Mouse (Mus musculus) CH12.LX (cell line): Measurements from ENCODE around the gene Tagln3. TPM values are rescaled to one million over a fixed set of nuclear protein-coding genes. Genes with fewer than 3 reads are reported as not detected.

ENCODE experiments used
- DNase-seq: peaks from one replicate; pipeline ENCODE4 v3.0.0-alpha.2; 2013; ENCODE audit errors: extremely low read depth
- H3K27ac ChIP-seq: 2 replicates; pipeline ENCODE4 v1.5.1; 2012; ENCODE audit warnings: low read depth, mild to moderate bottlenecking, control low read depth, moderate library complexity; ENCODE audit not compliant: insufficient read depth
- H3K27me3 ChIP-seq: replicated peaks from 2 replicates; pipeline ENCODE3; 2012; ENCODE audit warnings: inconsistent platforms
- H3K36me3 ChIP-seq, 2 experiments: replicated peaks in 1 of 2; 2 replicates each; pipeline versions ENCODE3 to v1.6.1; 2012; ENCODE audit warnings: inconsistent platforms in 1 of 2, low read length in 1 of 2, mild to moderate bottlenecking in 1 of 2, mixed read lengths in 1 of 2, moderate library complexity in 1 of 2; ENCODE audit not compliant: control insufficient read depth in 1 of 2, insufficient read depth in 1 of 2
- H3K4me1 ChIP-seq, 2 experiments: 2 replicates each; pipeline ENCODE4 v1.6.1; 2012; ENCODE audit warnings: inconsistent platforms in 1 of 2, moderate library complexity in 1 of 2; ENCODE audit not compliant: insufficient read depth in 2 of 2, control insufficient read depth in 1 of 2
- H3K4me2 ChIP-seq: 2 replicates; pipeline ENCODE4 v1.6.1; 2012; ENCODE audit warnings: low read depth, mild to moderate bottlenecking, control low read depth; ENCODE audit not compliant: poor library complexity, insufficient read depth, severe bottlenecking
- H3K4me3 ChIP-seq, 3 experiments: fragments of 150-350 bp in 1 of 3; sonication (generic) in 1 of 3; replicated peaks in 1 of 3; 2 replicates each; pipeline versions ENCODE3 to v1.5.1; 2011 to 2012; ENCODE audit warnings: low read depth in 2 of 3, low read length in 2 of 3, mild to moderate bottlenecking in 2 of 3, moderate library complexity in 2 of 3, control low read depth in 1 of 3, improper control_type of control experiment in 1 of 3, inconsistent platforms in 1 of 3, mixed read lengths in 1 of 3; ENCODE audit not compliant: poor library complexity in 1 of 3
- H3K79me2 ChIP-seq: replicated peaks from 2 replicates; pipeline ENCODE4 v1.6.1; 2012; ENCODE audit warnings: mild to moderate bottlenecking, moderate library complexity; ENCODE audit not compliant: control insufficient read depth, poor library complexity, insufficient read depth, severe bottlenecking; ENCODE audit errors: extremely low read depth
- H3K9ac ChIP-seq: 2 replicates; pipeline ENCODE4 v1.6.1; 2012; ENCODE audit warnings: low read depth, mild to moderate bottlenecking, control low read depth, moderate library complexity; ENCODE audit not compliant: insufficient read depth
- H3K9me3 ChIP-seq: replicated peaks from 2 replicates; pipeline ENCODE3; 2012; ENCODE audit warnings: low read length, inconsistent platforms, mixed read lengths
- BHLHE40 ChIP-seq: IDR thresholded peaks from 2 replicates; pipeline ENCODE4 v1.6.1; 2011; ENCODE audit warnings: mild to moderate bottlenecking, low read depth, low read length, improper control_type of control experiment
- CHD2 ChIP-seq: IDR thresholded peaks from 2 replicates; pipeline ENCODE4 v1.6.1; 2011; ENCODE audit warnings: low read length, improper control_type of control experiment
- E2F4 ChIP-seq: IDR thresholded peaks from 2 replicates; pipeline ENCODE4 v1.6.1; 2011; ENCODE audit warnings: low read depth, low read length, improper control_type of control experiment; ENCODE audit not compliant: insufficient replicate concordance
- ELF1 ChIP-seq: IDR thresholded peaks from 2 replicates; pipeline ENCODE4 v1.6.1; 2014; ENCODE audit warnings: low read depth, mild to moderate bottlenecking, inconsistent platforms, low read length, improper control_type of control experiment
- ETS1 ChIP-seq: conservative IDR thresholded peaks from 2 replicates; pipeline ENCODE4 v1.6.1; 2012; ENCODE audit warnings: low read depth, mild to moderate bottlenecking, inconsistent platforms, low read length, improper control_type of control experiment, moderate library complexity
- IRF4 ChIP-seq: IDR thresholded peaks from 2 replicates; pipeline ENCODE4 v1.6.1; 2014; ENCODE audit warnings: low read depth, mild to moderate bottlenecking, inconsistent platforms, low read length, improper control_type of control experiment
- JUN ChIP-seq: IDR thresholded peaks from 2 replicates; pipeline ENCODE4 v1.6.1; 2011; ENCODE audit warnings: low read depth, mild to moderate bottlenecking, low read length, improper control_type of control experiment, moderate library complexity; ENCODE audit not compliant: insufficient read depth
- JUND ChIP-seq: conservative IDR thresholded peaks from 2 replicates; pipeline ENCODE4 v1.6.1; 2011; ENCODE audit warnings: low read depth, low read length, improper control_type of control experiment
- MAFK ChIP-seq: IDR thresholded peaks from 2 replicates; pipeline ENCODE4 v1.6.1; 2011; ENCODE audit warnings: low read length, improper control_type of control experiment; ENCODE audit not compliant: insufficient replicate concordance
- MAX ChIP-seq: IDR thresholded peaks from 2 replicates; pipeline ENCODE4 v1.6.1; 2011; ENCODE audit warnings: low read length, improper control_type of control experiment
- MAZ ChIP-seq: IDR thresholded peaks from 2 replicates; pipeline ENCODE4 v1.6.1; 2012; ENCODE audit warnings: low read depth, mild to moderate bottlenecking, inconsistent platforms, low read length, improper control_type of control experiment, moderate library complexity
- MEF2A ChIP-seq: IDR thresholded peaks from 2 replicates; pipeline ENCODE4 v1.6.1; 2014; ENCODE audit warnings: low read depth, mild to moderate bottlenecking, inconsistent platforms, low read length, improper control_type of control experiment, borderline replicate concordance
- MXI1 ChIP-seq: IDR thresholded peaks from 2 replicates; pipeline ENCODE4 v1.6.1; 2011; ENCODE audit warnings: mild to moderate bottlenecking, low read depth, low read length, improper control_type of control experiment
- MYC ChIP-seq: IDR thresholded peaks from 2 replicates; pipeline ENCODE4 v1.6.1; 2011; ENCODE audit warnings: low read depth, mild to moderate bottlenecking, improper control_type of control experiment, low read length
- NRF1 ChIP-seq: IDR thresholded peaks from 2 replicates; pipeline ENCODE4 v1.6.1; 2014; ENCODE audit warnings: low read depth, mild to moderate bottlenecking, inconsistent platforms, low read length, improper control_type of control experiment, moderate library complexity
- PAX5 ChIP-seq: IDR thresholded peaks from 2 replicates; pipeline ENCODE4 v1.6.1; 2012; ENCODE audit warnings: low read length, inconsistent platforms, mixed read lengths
- RCOR1 ChIP-seq: conservative IDR thresholded peaks from 2 replicates; pipeline ENCODE4 v1.6.1; 2012; ENCODE audit warnings: low read depth, mild to moderate bottlenecking, inconsistent platforms, low read length, improper control_type of control experiment
- SMC3 ChIP-seq: IDR thresholded peaks from 2 replicates; pipeline ENCODE4 v1.6.1; 2011; ENCODE audit warnings: low read depth, low read length, improper control_type of control experiment
- UBTF ChIP-seq: IDR thresholded peaks from 2 replicates; pipeline ENCODE4 v1.6.1; 2012; ENCODE audit warnings: low read depth, mild to moderate bottlenecking, inconsistent platforms, low read length, improper control_type of control experiment, moderate library complexity
- USF1 ChIP-seq: IDR thresholded peaks from 2 replicates; pipeline ENCODE4 v1.6.1; 2014; ENCODE audit warnings: low read depth, mild to moderate bottlenecking, inconsistent platforms, low read length, improper control_type of control experiment
- USF2 ChIP-seq: conservative IDR thresholded peaks from 2 replicates; pipeline ENCODE4 v1.6.1; 2011; ENCODE audit warnings: low read depth, low read length, improper control_type of control experiment
- ZC3H11A ChIP-seq: IDR thresholded peaks from 2 replicates; pipeline ENCODE4 v1.6.1; 2012; ENCODE audit warnings: low read depth, mild to moderate bottlenecking, inconsistent platforms, low read length, improper control_type of control experiment
- ZKSCAN1 ChIP-seq: IDR thresholded peaks from 2 replicates; pipeline ENCODE4 v1.6.1; 2012; ENCODE audit warnings: low read depth, inconsistent platforms, low read length, improper control_type of control experiment, borderline replicate concordance
- ZMIZ1 ChIP-seq: IDR thresholded peaks from 2 replicates; pipeline ENCODE4 v1.6.1; 2012; ENCODE audit warnings: low read depth, mild to moderate bottlenecking, inconsistent platforms, low read length, improper control_type of control experiment
- dilution Hi-C: fragments of 300-500 bp; cut with MboI; formaldehyde crosslinking; loops from 2 replicates; pipeline ENCODE4 v1.14.3; 2020; ENCODE audit warnings: low sequenced_read_pairs; ENCODE audit not compliant: extremely low pct_unique_long_range_greater_than_20kb, extremely low pct_ligation_motif_present
- in situ Hi-C: fragments of 300-500 bp; cut with MboI; formaldehyde crosslinking; loops from 3 replicates; pipeline ENCODE4 v1.14.3; 2019; ENCODE audit warnings: low sequenced_read_pairs, low pct_ligation_motif_present, low pct_unique_long_range_greater_than_20kb, mixed read lengths
- polyA plus RNA-seq: library from polyadenylated mRNA; unstranded; fragments of >175 nt; gene quantifications from 2 replicates; pipeline ENCODE4 v1.2.1, GENCODE M21; 2012; ENCODE audit warnings: low read depth; ENCODE audit not compliant: insufficient read length
- total RNA-seq, 2 experiments: library from RNA; depleted of rRNA; stranded (reverse); fragments of 300-350 nt in 1 of 2; fragments of >200 nt in 1 of 2; gene quantifications; 2 replicates each; pipeline ENCODE4 v1.2.3; 2012 to 2014

Tagln3 gene
- 0.17 and 0.21 TPM in 2 replicates for total RNA-seq (2012; rRNA removed)
- 0.19 TPM in 1 of 2 replicates, not detected in the other for total RNA-seq (2014; rRNA removed)
- 0.69 and 0.79 TPM in 2 replicates for polyA plus RNA-seq

GRCm38 (mm10) chr16:45724061-45724741, at the start of gene Tagln3:
Gene Tagln3 (minus strand): TSS chr16:45724608.
- Histone ChIP-seq H3K79me2 (no peaks in the 10 kb centered on the region), H3K27me3 (no peaks in the 10 kb centered on the region), H3K4me2 (no peak within 1 kb of the TSS), H3K9me3 (no peaks in the 10 kb centered on the region), H3K36me3 (peaks cover 4 to 70% of the 10 kb centered on the region in 2 experiments), H3K4me1 (no peaks in the 10 kb centered on the region), H3K4me3 (no peak within 1 kb of the TSS)
- no peak for DNase-seq
- in situ Hi-C loops, result no loop called here
- TF ChIP-seq ZKSCAN1, result no peak
- no peak for TF ChIP-seq ELF1
- no peak for TF ChIP-seq USF2
- no peak for TF ChIP-seq ZMIZ1
- TF ChIP-seq CHD2, result no peak
- TF ChIP-seq UBTF, result no peak
- no peak for TF ChIP-seq MYC
- TF ChIP-seq ETS1, result no peak
- no peak for TF ChIP-seq IRF4
- TF ChIP-seq JUN, result no peak
- no peak for TF ChIP-seq MAX
- TF ChIP-seq, all 38 proteins: peak for 0
- dilution Hi-C loops, result no loop called here
- no peak within 1 kb of the TSS for H3K9ac ChIP-seq
- no peak within 1 kb of the TSS for H3K27ac ChIP-seq

GRCm38 (mm10) chr16:45770914-45771313, 46.5 kb upstream of the Tagln3 start:
- no peak for TF ChIP-seq NRF1
- TF ChIP-seq ZMIZ1, result no peak
- TF ChIP-seq UBTF, result no peak
- no peak for TF ChIP-seq MEF2A
- no peak for TF ChIP-seq E2F4
- no peak for TF ChIP-seq MXI1
- no peak for TF ChIP-seq USF2
- no peak for TF ChIP-seq USF1
- no peak for TF ChIP-seq BHLHE40
- no peak for TF ChIP-seq ELF1
- no peak for TF ChIP-seq MAFK
- TF ChIP-seq ETS1, result no peak
- no peak for TF ChIP-seq SMC3
- no peak for TF ChIP-seq MAZ
- TF ChIP-seq IRF4, result no peak
- no peak for TF ChIP-seq RCOR1
- no peak for TF ChIP-seq JUND
- no peak for TF ChIP-seq ZC3H11A
- no peak for TF ChIP-seq PAX5
- H3K27ac ChIP-seq, result no peak overlapping the region
- H3K4me1 ChIP-seq, result no peaks in the 10 kb centered on the region
- H3K36me3 ChIP-seq, result no peaks in the 10 kb centered on the region
- DNase-seq, result no peak
- in situ Hi-C loops (no loop called here), dilution Hi-C loops (no loop called here)
- H3K9ac ChIP-seq, result no peak overlapping the region
- H3K9me3 ChIP-seq, result no peaks in the 10 kb centered on the region
- H3K4me3 ChIP-seq, result no peak overlapping the region
- no peaks in the 10 kb centered on the region for H3K27me3 ChIP-seq
- no peak overlapping the region for H3K4me2 ChIP-seq
- no peaks in the 10 kb centered on the region for H3K79me2 ChIP-seq
